Comparison of ENCODE assay signal across 16 mouse cellular contexts in the genomic region with DNA sequence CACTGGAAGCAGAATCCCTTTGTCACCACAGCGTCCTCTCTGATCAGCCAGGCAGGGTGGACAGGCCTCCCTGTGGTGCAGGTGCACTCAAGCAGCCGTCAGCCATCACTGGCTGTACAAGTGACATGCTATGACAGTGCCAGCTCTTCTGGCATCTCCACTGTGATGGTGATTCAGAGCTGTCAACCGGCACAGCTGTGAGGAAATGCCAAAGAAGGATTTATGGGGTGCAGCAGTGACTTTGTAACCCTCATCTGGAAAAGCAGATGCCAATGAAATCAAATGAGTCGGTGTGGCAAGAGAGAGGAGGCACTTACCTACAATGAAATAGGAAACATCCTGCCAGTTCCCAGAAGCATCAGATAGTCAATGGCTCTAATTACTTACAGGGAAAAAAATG.
DNase-seq lines count a peak whose midpoint lies in the region; TF ChIP-seq lines count a peak whose summit lies in the region.
"Had no signal": no experiment of that assay in that cellular context is flagged by ENCODE, and none has a peak within 500 bp of the region (broad histone marks: within the 10 kb centered on the region; RNA-seq: fewer than 3 reads in every experiment).

No protein-coding gene starts in this region.

- H3K27me3 ChIP-seq in embryonic facial prominence, embryonic 10.5 days (replicated peaks; ENCODE audit: low read depth, poor library complexity, severe bottlenecking): no peaks in the 10 kb centered on the region
- H3K27me3 ChIP-seq: CH12.LX; embryonic facial prominence, embryonic 13.5 days; forebrain, embryonic 12.5 days; hindbrain, embryonic 15.5 days; liver, embryonic 12.5 days had no signal

- no peaks in the 10 kb centered on the region for H3K36me3 ChIP-seq in embryonic facial prominence, embryonic 10.5 days (replicated peaks)
- H3K36me3 ChIP-seq: embryonic facial prominence, embryonic 13.5 days; forebrain, embryonic 12.5 days; hindbrain, embryonic 15.5 days; liver, embryonic 12.5 days had no signal

- peak; percentile 11; the same call in 1 of the 2 replicates for TF ChIP-seq CTCF in gastrocnemius, adult 2 months (IDR thresholded peaks at IDR 0.05)

- intact Hi-C loops in gastrocnemius, adult 2 months (cut with DNase I): loop anchor here (5.0 kb wide), 2 partner anchors 283 to 572 kb away; no protein-coding TSS in a partner anchor
- intact Hi-C loops in left cerebral cortex, postnatal 4 days (cut with DNase I): no loop called here

- DNase-seq in gastrocnemius, adult 2 months: peak; percentile 73
- DNase-seq in gastrocnemius, postnatal 4 days (ENCODE audit: low spot score in 2 of 2): no peak
- DNase-seq in left cerebral cortex, postnatal 4 days: peak; percentile 7
- no peak for DNase-seq in left cerebral cortex, adult 18-20 months (ENCODE audit: low spot score in 2 of 2)
- DNase-seq in adipocyte (ENCODE audit: low spot score): peak; percentile 55
- peak; percentile 61 for DNase-seq in gonadal fat pad, adult 2 months (ENCODE audit: low read depth)
- DNase-seq in embryonic facial prominence, embryonic 10.5 days (ENCODE audit: low spot score): no peak
- no peak for DNase-seq in frontal cortex, postnatal 10 days (ENCODE audit: low spot score in 2 of 2)
- DNase-seq: cerebellum, adult 9-11 months; kidney, adult 9 months; right cerebral cortex, postnatal 4 days had no signal

- H3K27ac ChIP-seq in gastrocnemius, adult 2 months: peak overlapping the region; percentile 59
- no peak overlapping the region for H3K27ac ChIP-seq in embryonic facial prominence, embryonic 10.5 days (replicated peaks)
- H3K27ac ChIP-seq: embryonic facial prominence, embryonic 13.5 days; forebrain, embryonic 12.5 days; hindbrain, embryonic 15.5 days; liver, embryonic 12.5 days had no signal

- H3K4me1 ChIP-seq in embryonic facial prominence, embryonic 10.5 days: no peaks in the 10 kb centered on the region
- H3K4me1 ChIP-seq: embryonic facial prominence, embryonic 13.5 days; forebrain, embryonic 12.5 days; hindbrain, embryonic 15.5 days; liver, embryonic 12.5 days had no signal

- WGBS in embryonic facial prominence, embryonic 10.5 days: 69% methylated on average over 4 of the region's 4 CpGs

- H3K9me3 ChIP-seq in embryonic facial prominence, embryonic 10.5 days: no peaks in the 10 kb centered on the region
- H3K9me3 ChIP-seq: embryonic facial prominence, embryonic 13.5 days; forebrain, embryonic 12.5 days; hindbrain, embryonic 15.5 days; liver, embryonic 12.5 days had no signal

- no peak overlapping the region for H3K4me3 ChIP-seq in gastrocnemius, adult 2 months
- H3K4me3 ChIP-seq in embryonic facial prominence, embryonic 10.5 days: no peak overlapping the region
- H3K4me3 ChIP-seq: embryonic facial prominence, embryonic 13.5 days; forebrain, embryonic 12.5 days; hindbrain, embryonic 15.5 days; liver, embryonic 12.5 days had no signal

Comparison
In these comparisons a context has a peak if more than half of its experiments do, and no peak if none do; other contexts are left out.
1. DNase-seq: peak in gastrocnemius, adult 2 months (single experiment), left cerebral cortex, postnatal 4 days (single experiment), adipocyte (single experiment) and gonadal fat pad, adult 2 months (single experiment); none in gastrocnemius, postnatal 4 days (0 of 2), left cerebral cortex, adult 18-20 months (0 of 2), embryonic facial prominence, embryonic 10.5 days (single experiment) and frontal cortex, postnatal 10 days (0 of 2).